Mouse (Mus musculus): ENCODE results near the gene Gamt. TPM values are rescaled to one million over a fixed set of nuclear protein-coding genes. Genes with fewer than 3 reads are reported as not detected.
A peak's percentile ranks its signal among the peaks of the same experiment; 100 is the strongest.
"Not testable (repeated sequence)": the region's sequence is repeated elsewhere in the genome, so short reads cannot be mapped to it uniquely, and the experiment has no call there.

Gamt gene
- polyA plus RNA-seq, 2 experiments: 74.1 to 90.8 TPM

DNA sequence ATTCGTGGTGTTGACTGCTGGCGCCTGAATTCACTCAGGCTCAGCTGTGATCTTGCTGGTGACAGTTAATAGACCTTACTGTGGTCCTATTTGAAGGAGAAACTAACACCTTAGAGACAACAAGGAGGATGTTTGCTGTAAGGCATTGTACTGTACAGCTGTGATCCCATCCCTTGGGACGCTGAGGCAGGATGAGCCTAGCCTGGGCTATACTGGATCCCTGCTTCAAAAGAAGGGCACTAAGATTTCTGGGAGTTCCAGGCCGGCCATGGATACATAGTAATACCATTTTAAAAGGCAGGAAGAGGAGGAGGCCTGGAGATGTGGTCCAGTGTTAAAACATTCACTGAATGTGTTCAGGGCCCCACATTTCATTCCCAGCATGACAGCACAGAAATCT is 10.2 kb downstream of the Gamt start:
- Histone ChIP-seq H3K4me2 (replicated peaks; ENCODE audit: low read depth, low read length, severe bottlenecking) (0 out of 2 replicates have a peak overlapping the region, but pooled peaks have one; percentile 89), H3K4me1 (ENCODE audit: control insufficient read depth, insufficient read depth, low read length) (0 out of 2 replicates have a peak, but pooled peaks cover 7% of the 10 kb centered on the region), H3K9ac (ENCODE audit: low read depth, low read length, severe bottlenecking) (no peak overlapping the region), H3K27ac (replicated peaks; ENCODE audit: low read depth, low read length) (no peak overlapping the region), H3K27me3 (ENCODE audit: control insufficient read depth, insufficient read depth, low read length) (no peaks in the 10 kb centered on the region), H3K36me3 (ENCODE audit: control insufficient read depth, insufficient read depth, low read length) (peaks cover 28% of the 10 kb centered on the region), H3K9me3 (ENCODE audit: control insufficient read depth, low read length) (no peaks in the 10 kb centered on the region), H3K4me3 (replicated peaks; ENCODE audit: low read length) (peak overlapping the region; percentile 74; the same call in 1 of the 2 replicates)
- 81% methylated on average over 4 of the region's 4 CpGs for WGBS
- TF ChIP-seq POLR2A (IDR thresholded peaks at IDR 0.05; ENCODE audit: borderline replicate concordance, extremely low read depth, insufficient read depth, insufficient read length): no peak
- DNase-seq (ENCODE audit: low spot score) (no peak), ATAC-seq (ENCODE audit: low FRiP score, low read depth) (no peak)

DNA sequence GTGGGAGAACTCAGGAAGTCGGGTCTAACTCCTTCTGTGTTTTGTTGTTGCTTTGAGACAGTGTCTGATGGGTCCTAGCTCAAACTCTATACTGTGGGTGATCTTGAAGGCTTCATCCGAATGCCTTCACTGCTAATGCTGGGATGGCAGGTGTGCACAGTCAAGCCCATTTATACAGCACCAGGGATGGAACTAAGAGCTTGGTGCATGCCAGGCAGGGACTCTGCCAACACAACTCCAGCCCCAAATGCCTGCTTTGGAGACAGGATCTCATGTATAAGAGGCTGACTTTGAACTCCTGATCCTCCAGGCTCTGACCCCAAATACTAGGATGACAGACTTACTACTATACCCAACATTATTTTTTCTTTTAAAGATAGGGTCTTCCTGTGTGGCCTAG is 10.8 kb downstream of the Gamt start:
- Histone ChIP-seq H3K36me3 (ENCODE audit: control insufficient read depth, insufficient read depth, low read length) (peaks cover 23% of the 10 kb centered on the region), H3K27ac (replicated peaks; ENCODE audit: low read depth, low read length) (0 out of 2 replicates have a peak overlapping the region, but pooled peaks have one; percentile 82), H3K4me2 (replicated peaks; ENCODE audit: low read depth, low read length, severe bottlenecking) (peak overlapping the region; percentile 89), H3K9ac (ENCODE audit: low read depth, low read length, severe bottlenecking) (peak overlapping the region; percentile 73), H3K4me3 (replicated peaks; ENCODE audit: low read length) (peak overlapping the region; percentile 74), H3K9me3 (ENCODE audit: control insufficient read depth, low read length) (no peaks in the 10 kb centered on the region), H3K27me3 (ENCODE audit: control insufficient read depth, insufficient read depth, low read length) (no peaks in the 10 kb centered on the region), H3K4me1 (ENCODE audit: control insufficient read depth, insufficient read depth, low read length) (peaks cover 11% of the 10 kb centered on the region; the same call in 1 of the 2 replicates)
- 45% methylated on average over 2 of the region's 2 CpGs for WGBS
- DNase-seq (ENCODE audit: low spot score) (no peak), ATAC-seq (ENCODE audit: low FRiP score, low read depth) (no peak)
- no peak for TF ChIP-seq POLR2A (IDR thresholded peaks at IDR 0.05; ENCODE audit: borderline replicate concordance, extremely low read depth, insufficient read depth, insufficient read length)

DNA sequence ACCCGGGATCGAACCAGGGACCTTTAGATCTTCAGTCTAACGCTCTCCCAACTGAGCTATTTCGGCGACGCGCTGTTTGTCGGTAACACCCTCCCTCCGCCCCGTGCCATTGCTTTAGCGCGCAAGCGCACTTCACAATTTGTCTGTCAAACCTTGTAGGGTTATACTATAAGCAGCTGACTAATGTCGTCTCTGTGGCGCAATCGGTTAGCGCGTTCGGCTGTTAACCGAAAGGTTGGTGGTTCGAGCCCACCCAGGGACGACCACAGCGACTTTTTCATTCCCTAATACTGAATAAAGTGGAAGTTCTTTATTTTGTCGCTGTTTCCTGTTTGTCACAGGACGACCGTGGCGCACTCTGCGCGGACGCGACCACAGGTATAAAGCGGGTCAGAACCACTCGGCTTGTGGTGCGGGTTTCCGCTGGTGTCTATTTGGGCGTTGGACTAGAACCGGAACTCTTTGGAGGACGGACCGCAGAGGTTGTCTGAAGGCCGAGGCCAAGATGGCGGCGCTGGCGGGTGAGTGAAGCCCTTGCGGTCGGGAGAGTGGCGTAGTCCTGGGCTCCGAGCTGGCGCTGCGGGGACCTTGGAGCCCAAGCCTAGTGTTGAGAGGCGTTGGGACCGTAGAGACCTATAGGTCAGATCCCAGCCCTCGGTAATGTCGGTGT is 11.7 kb downstream of the Gamt start, which contains the start of gene Ndufs7:
TSS of gene Ndufs7 (plus strand) at position 151 of the 670 bp plus-strand sequence.
- peak; percentile 94 for DNase-seq (ENCODE audit: low spot score)
- no peaks in the 10 kb centered on the region for H3K27me3 ChIP-seq (ENCODE audit: control insufficient read depth, insufficient read depth, low read length)
- peak within 1 kb of the TSS; percentile 73 for H3K9ac ChIP-seq (ENCODE audit: low read depth, low read length, severe bottlenecking)
- no peaks in the 10 kb centered on the region for H3K9me3 ChIP-seq (ENCODE audit: control insufficient read depth, low read length)
- under 1% methylated on average over 53 of the region's 53 CpGs for WGBS
- TF ChIP-seq POLR2A (IDR thresholded peaks at IDR 0.05; ENCODE audit: borderline replicate concordance, extremely low read depth, insufficient read depth, insufficient read length): peak; percentile 95; the same call in 1 of the 2 replicates
- H3K4me1 ChIP-seq (ENCODE audit: control insufficient read depth, insufficient read depth, low read length): peaks cover 11% of the 10 kb centered on the region; the same call in 1 of the 2 replicates
- H3K36me3 ChIP-seq (ENCODE audit: control insufficient read depth, insufficient read depth, low read length): peaks cover 21% of the 10 kb centered on the region
- peak; percentile 93 for ATAC-seq (ENCODE audit: low FRiP score, low read depth)
- peak within 1 kb of the TSS; percentile 89 for H3K4me2 ChIP-seq (replicated peaks; ENCODE audit: low read depth, low read length, severe bottlenecking)
- H3K4me3 ChIP-seq (replicated peaks; ENCODE audit: low read length): peak within 1 kb of the TSS; percentile 74
- peak within 1 kb of the TSS; percentile 82 for H3K27ac ChIP-seq (replicated peaks; ENCODE audit: low read depth, low read length)

DNA sequence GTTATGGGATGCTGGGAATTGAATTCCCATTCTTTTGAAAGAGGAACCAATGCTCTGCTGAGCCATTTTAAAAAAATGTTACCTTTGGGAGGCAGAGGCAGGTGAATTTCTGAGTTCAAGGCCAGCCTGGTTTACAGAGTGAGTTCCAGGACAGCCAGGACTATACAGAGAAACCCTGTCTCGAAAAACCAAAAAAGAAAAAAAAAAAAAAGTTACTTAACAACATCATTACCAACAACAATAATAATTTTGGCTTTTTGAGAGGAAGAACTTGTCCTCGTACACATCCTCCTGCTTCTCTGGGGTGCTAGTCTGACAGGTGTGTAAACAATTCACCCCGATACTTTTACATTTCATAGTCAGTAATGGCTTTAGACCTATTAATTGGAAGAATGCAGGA is 12.4 kb downstream of the Gamt start:
- H3K9ac ChIP-seq (ENCODE audit: low read depth, low read length, severe bottlenecking); H3K9me3 ChIP-seq (ENCODE audit: control insufficient read depth, low read length); ATAC-seq (ENCODE audit: low FRiP score, low read depth); H3K27ac ChIP-seq (replicated peaks; ENCODE audit: low read depth, low read length); H3K27me3 ChIP-seq (ENCODE audit: control insufficient read depth, insufficient read depth, low read length); DNase-seq (ENCODE audit: low spot score): not testable (repeated sequence)
- peaks cover 11% of the 10 kb centered on the region; the same call in 1 of the 2 replicates for H3K4me1 ChIP-seq (ENCODE audit: control insufficient read depth, insufficient read depth, low read length)
- peaks cover 21% of the 10 kb centered on the region for H3K36me3 ChIP-seq (ENCODE audit: control insufficient read depth, insufficient read depth, low read length)
- H3K4me2 ChIP-seq (replicated peaks; ENCODE audit: low read depth, low read length, severe bottlenecking): peak overlapping the region; percentile 89
- peak overlapping the region; percentile 74 for H3K4me3 ChIP-seq (replicated peaks; ENCODE audit: low read length)
- 34% methylated on average over 3 of the region's 3 CpGs for WGBS

DNA sequence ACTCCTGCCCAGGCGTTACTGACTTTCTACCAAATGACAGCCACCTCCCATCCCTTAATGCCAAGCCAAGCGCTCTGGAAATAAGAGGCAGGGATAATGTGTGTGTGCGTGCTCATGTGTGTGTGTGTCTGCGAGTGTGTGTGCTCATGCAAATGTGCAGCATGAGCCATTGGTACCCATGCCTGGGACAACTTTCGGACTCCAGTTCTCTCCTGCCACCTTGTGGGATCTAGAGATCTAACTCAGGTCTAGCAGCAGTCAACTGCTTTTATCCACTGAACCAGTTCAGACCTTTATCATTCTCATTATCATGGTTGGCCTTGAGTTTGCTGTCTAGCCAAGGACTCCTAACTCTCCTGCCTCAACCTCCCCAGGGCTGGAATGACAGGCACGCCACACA is 13.0 kb downstream of the Gamt start:
- Histone ChIP-seq H3K27ac (replicated peaks; ENCODE audit: low read depth, low read length) (no peak overlapping the region), H3K4me2 (replicated peaks; ENCODE audit: low read depth, low read length, severe bottlenecking) (no peak overlapping the region), H3K9ac (ENCODE audit: low read depth, low read length, severe bottlenecking) (no peak overlapping the region), H3K4me3 (replicated peaks; ENCODE audit: low read length) (no peak overlapping the region), H3K9me3 (ENCODE audit: control insufficient read depth, low read length) (no peaks in the 10 kb centered on the region), H3K27me3 (ENCODE audit: control insufficient read depth, insufficient read depth, low read length) (no peaks in the 10 kb centered on the region), H3K36me3 (ENCODE audit: control insufficient read depth, insufficient read depth, low read length) (peaks cover 21% of the 10 kb centered on the region), H3K4me1 (ENCODE audit: control insufficient read depth, insufficient read depth, low read length) (peaks cover 11% of the 10 kb centered on the region; the same call in 1 of the 2 replicates)
- DNase-seq (ENCODE audit: low spot score) (peak; percentile 44), ATAC-seq (ENCODE audit: low FRiP score, low read depth) (no peak)
- no peak for TF ChIP-seq POLR2A (IDR thresholded peaks at IDR 0.05; ENCODE audit: borderline replicate concordance, extremely low read depth, insufficient read depth, insufficient read length)
- WGBS: 53% methylated on average over 6 of the region's 6 CpGs

All from limb, embryonic 14.5 days (tissue).